Mouse (Mus musculus) hindbrain, embryonic 11.5 days (tissue): ENCODE data around the gene Dbx1. TPM values are rescaled to one million over a fixed set of nuclear protein-coding genes. Genes with fewer than 3 reads are reported as not detected.
A peak's percentile ranks its signal among the peaks of the same experiment; 100 is the strongest.

Experiments used
- ATAC-seq: fragments of 200-750 bp; cut with Nextera tagmentation; 2 replicates; pipeline ENCODE4 v1.8.0; 2017; ENCODE audit warnings: mild to moderate bottlenecking, moderate TSS enrichment, moderate library complexity; ENCODE audit not compliant: low FRiP score
- DNase-seq: peaks from one replicate; pipeline ENCODE4 v3.0.0-alpha.2; 2015; ENCODE audit warnings: low spot score
- H3K27ac ChIP-seq: fragments of 300-500 bp; sonication (generic); 2 replicates; pipeline ENCODE4 v1.5.1; 2014; ENCODE audit warnings: mild to moderate bottlenecking, low read depth, low read length
- H3K27me3 ChIP-seq: fragments of 300-500 bp; sonication (generic); 2 replicates; pipeline ENCODE4 v1.6.1; 2014; ENCODE audit warnings: mild to moderate bottlenecking, low read length, moderate library complexity, mixed read lengths; ENCODE audit not compliant: control insufficient read depth, insufficient read depth
- H3K36me3 ChIP-seq: fragments of 300-500 bp; sonication (generic); 2 replicates; pipeline ENCODE4 v1.6.1; 2014; ENCODE audit warnings: mild to moderate bottlenecking, low read length, moderate library complexity, mixed read lengths; ENCODE audit not compliant: control insufficient read depth, insufficient read depth
- H3K4me1 ChIP-seq: fragments of 300-500 bp; sonication (generic); replicated peaks from 2 replicates; pipeline ENCODE4 v1.6.1; 2014; ENCODE audit warnings: low read length, mixed read lengths; ENCODE audit not compliant: control insufficient read depth, insufficient read depth
- H3K4me2 ChIP-seq: fragments of 300-500 bp; sonication (generic); replicated peaks from 2 replicates; pipeline ENCODE4 v1.6.1; 2014; ENCODE audit warnings: mild to moderate bottlenecking, low read depth, low read length
- H3K4me3 ChIP-seq: fragments of 300-500 bp; sonication (generic); 2 replicates; pipeline ENCODE4 v1.5.1; 2014; ENCODE audit warnings: low read depth, low read length
- H3K9ac ChIP-seq: fragments of 300-500 bp; sonication (generic); 2 replicates; pipeline ENCODE4 v1.6.1; 2014; ENCODE audit warnings: low read depth, low read length
- H3K9me3 ChIP-seq: fragments of 300-500 bp; sonication (generic); 2 replicates; pipeline ENCODE4 v1.6.1; 2016; ENCODE audit warnings: low read length; ENCODE audit not compliant: control insufficient read depth
- WGBS: fragments of 180-500 bp; shearing (Covaris S2); extraction: QIAGEN DNeasy Blood & Tissue Kit; methylation state at CpG from one replicate; pipeline ENCODE4 v1.1.7; 2014; 5-methylcytosine and 5-hydroxymethylcytosine counted together
- polyA plus RNA-seq: library from polyadenylated mRNA; unstranded; fragments of >200 nt; fragmentation: Nextera tagmentation; extraction: Ambion mirVana; gene quantifications from 2 replicates; pipeline ENCODE4 v1.2.1, GENCODE M21; 2014

Dbx1 gene
- polyA plus RNA-seq: 35.7 and 39.4 TPM in 2 replicates

DNA sequence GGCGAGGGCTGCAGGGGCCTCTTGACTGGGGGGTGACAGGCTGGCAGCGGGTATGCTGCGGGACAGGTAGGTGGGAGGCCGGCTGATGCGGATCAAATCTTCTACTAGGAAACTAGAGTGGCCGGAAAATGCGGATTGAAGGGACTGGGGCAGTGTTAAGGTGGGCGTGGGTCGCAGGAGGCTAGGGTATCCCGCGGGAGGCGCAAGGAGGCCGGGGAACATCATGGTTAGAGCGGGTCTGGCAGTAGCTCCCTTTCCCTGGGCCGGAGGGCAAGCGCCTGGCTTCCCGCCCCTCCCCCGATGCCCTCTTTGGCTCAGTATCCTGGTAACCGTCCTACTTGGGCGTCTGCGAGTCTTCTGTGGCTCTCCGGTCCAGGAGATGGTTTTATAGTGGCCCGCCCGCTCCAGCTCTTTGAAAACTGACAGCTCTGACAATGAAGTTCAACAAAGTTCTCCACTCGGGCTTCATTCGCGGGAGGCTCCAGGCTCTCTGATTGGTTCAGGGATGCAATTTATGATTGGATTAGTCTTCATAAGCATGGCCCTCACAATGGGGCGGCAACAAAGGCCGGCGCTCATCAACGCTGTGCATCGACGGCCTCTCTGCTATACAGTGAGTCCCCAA is at the start of gene Dbx1:
Gene Dbx1 (minus strand): TSS at position 359 of the 625 bp plus-strand sequence.
- peak within 1 kb of the TSS; percentile 19 for H3K4me3 ChIP-seq
- H3K36me3 ChIP-seq: no peaks in the 10 kb centered on the region
- peaks cover 92% of the 10 kb centered on the region for H3K27me3 ChIP-seq
- no peak within 1 kb of the TSS; the same call in 1 of the 2 replicates for H3K4me2 ChIP-seq
- no peaks in the 10 kb centered on the region; the same call in 1 of the 2 replicates for H3K4me1 ChIP-seq
- H3K9ac ChIP-seq: peak within 1 kb of the TSS; percentile 31; the same call in 1 of the 2 replicates
- H3K9me3 ChIP-seq: no peaks in the 10 kb centered on the region
- peak; percentile 57 for ATAC-seq
- WGBS: under 1% methylated on average over 33 of the region's 33 CpGs
- peak; percentile 71 for DNase-seq
- H3K27ac ChIP-seq: peak within 1 kb of the TSS; percentile 39; the same call in 1 of the 2 replicates

DNA sequence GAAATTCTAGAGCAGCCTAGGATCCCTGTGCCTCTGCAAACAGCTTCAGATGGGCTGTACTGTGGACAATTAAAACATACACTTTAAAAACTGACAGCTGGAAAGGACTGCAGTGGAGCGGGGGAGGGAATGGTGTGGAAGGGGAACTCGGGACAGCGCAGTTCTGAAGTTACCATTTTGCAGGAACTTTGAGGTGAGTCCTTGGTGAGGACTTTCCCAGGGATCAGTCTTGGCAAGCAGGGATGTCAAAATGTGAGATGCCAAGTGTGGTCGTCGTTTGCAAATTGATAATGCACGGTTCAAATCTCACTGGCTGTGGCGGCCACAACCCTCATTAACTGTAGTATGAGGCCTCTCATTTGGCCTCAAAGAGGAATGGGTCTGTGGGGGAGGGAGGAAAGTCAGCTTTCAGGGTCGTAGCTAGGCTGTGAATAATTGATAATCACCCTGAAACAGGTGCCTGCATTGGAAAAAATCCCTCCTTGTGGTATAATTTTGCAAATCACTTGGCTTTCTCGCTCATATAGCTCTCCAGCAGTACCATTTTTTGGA is 42.3 kb upstream of the Dbx1 start:
- no peak overlapping the region for H3K4me2 ChIP-seq
- ATAC-seq: no peak
- no peaks in the 10 kb centered on the region for H3K4me1 ChIP-seq
- no peaks in the 10 kb centered on the region for H3K9me3 ChIP-seq
- WGBS: 9% methylated on average over 9 of the region's 9 CpGs
- H3K4me3 ChIP-seq: no peak overlapping the region
- no peak overlapping the region for H3K27ac ChIP-seq
- H3K36me3 ChIP-seq: no peaks in the 10 kb centered on the region
- no peak overlapping the region for H3K9ac ChIP-seq
- no peak for DNase-seq
- peaks cover 87% of the 10 kb centered on the region for H3K27me3 ChIP-seq

DNA sequence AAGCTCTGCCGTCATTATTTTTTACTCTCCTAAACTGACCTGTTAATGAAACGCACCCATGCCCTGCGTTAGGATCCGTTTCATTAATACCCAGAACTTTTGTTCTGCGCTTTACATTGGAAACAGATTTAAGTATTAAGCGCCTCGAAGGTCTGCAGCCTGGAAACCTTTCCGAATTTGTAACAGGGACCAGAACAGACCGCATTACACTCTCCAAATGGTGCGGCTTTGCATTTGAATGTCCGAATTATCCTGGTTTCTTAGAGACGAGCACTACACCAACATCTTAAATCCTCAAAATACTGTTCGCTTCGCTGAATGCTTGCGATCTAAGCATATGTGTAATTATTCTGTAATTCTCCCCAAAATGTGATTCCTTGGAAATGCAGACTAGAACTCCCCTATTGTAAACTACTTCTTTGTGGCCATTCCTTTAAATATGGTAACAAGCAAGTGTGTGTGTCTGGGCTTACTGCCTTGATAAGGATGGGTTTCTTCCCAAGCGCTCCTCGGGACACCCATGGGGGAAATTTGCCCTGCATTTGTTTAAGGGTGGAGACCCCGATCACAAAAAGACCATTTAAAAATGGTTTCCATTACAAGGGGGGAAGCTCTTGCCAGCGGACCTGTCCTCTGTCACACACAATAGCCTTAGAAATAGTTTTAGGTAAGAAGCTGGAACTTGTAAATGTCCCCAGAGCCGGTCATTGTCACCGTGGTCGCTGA is 41.6 kb upstream of the Dbx1 start:
- no peaks in the 10 kb centered on the region for H3K9me3 ChIP-seq
- DNase-seq: peak; percentile 57
- H3K4me2 ChIP-seq: no peak overlapping the region
- no peak overlapping the region for H3K27ac ChIP-seq
- WGBS: 1% methylated on average over 22 of the region's 22 CpGs
- no peak for ATAC-seq
- no peak overlapping the region for H3K9ac ChIP-seq
- H3K27me3 ChIP-seq: peaks cover 85% of the 10 kb centered on the region
- H3K4me1 ChIP-seq: no peaks in the 10 kb centered on the region
- H3K36me3 ChIP-seq: no peaks in the 10 kb centered on the region
- no peak overlapping the region for H3K4me3 ChIP-seq

DNA sequence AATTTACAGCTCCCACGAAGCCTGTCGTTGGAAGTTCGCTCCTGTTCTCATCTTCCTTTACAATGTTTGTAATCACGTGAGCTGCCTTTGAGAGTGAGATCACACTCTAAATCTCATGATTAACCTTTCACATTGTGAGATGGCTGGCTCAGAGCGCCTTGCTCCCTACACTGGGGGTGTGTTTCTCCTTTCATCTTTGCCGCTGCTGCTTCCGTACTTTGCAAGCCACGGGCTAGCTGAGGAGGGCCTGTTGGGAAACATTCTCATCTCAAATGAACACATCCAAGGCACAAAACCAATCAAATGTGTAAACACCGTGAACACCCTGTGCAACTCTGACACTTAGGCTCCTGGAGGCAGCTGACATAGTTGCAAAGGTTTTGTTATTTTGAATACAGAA is 40.5 kb upstream of the Dbx1 start:
- H3K9ac ChIP-seq: no peak overlapping the region
- no peak overlapping the region for H3K4me3 ChIP-seq
- under 1% methylated on average over 9 of the region's 9 CpGs for WGBS
- no peak overlapping the region for H3K4me2 ChIP-seq
- DNase-seq: peak; percentile 60
- H3K9me3 ChIP-seq: no peaks in the 10 kb centered on the region
- H3K27me3 ChIP-seq: peaks cover 80% of the 10 kb centered on the region
- H3K36me3 ChIP-seq: no peaks in the 10 kb centered on the region
- no peak overlapping the region for H3K27ac ChIP-seq
- no peak for ATAC-seq
- no peaks in the 10 kb centered on the region for H3K4me1 ChIP-seq

DNA sequence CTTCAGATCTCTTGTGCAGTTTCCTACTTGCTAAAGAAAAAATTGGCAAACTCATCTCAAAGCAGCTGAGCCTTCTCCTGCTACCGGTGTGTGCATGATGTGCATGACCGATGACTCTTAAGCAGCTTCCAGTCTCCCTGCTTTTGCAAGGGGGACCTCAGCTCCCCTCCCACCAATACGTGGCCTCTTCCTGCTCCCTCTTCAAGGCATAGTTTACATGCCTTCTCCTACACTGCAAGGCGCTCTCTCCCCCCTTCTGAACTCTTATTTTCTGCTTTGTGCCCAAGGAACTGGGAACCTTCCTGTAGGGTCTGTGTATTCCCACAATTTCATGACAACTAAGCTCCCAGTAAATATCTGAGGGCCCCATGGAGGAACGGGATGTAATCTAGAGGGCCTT is 40.0 kb upstream of the Dbx1 start:
- H3K4me2 ChIP-seq: no peak overlapping the region
- H3K27me3 ChIP-seq: peaks cover 76% of the 10 kb centered on the region

DNA sequence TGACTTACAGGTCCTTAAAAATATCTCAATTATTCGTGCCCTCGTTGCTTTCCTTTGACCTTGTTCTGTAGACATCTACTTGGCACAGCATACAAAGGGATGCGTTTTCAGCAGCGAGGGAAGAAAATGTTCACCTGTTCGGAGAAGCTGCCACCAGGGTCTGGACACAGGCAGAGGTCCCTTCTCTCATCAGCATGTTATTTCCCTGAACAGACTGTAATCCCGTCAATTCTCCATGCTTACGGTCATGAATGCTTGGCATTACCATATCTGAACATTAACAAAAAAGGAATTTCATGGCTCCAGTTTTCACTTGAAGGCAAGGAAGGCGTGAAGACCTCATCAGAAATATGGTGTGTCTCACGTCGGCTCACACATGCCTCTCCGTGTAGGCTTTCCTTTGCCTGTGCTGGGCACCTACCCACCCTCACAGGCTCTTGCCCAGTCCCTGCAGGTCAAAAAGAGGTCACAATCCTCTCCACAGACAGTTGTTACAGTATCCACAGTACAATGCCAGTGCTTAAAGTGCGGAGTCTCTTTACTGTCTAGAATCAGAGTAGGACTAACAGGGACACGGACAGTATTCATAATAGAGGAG is 31.7 kb upstream of the Dbx1 start:
- ATAC-seq: no peak
- DNase-seq: no peak
- peaks cover 65% of the 10 kb centered on the region for H3K27me3 ChIP-seq
- no peak overlapping the region for H3K4me2 ChIP-seq
- no peaks in the 10 kb centered on the region for H3K9me3 ChIP-seq
- H3K4me1 ChIP-seq: no peaks in the 10 kb centered on the region
- H3K4me3 ChIP-seq: no peak overlapping the region
- H3K9ac ChIP-seq: no peak overlapping the region
- H3K27ac ChIP-seq: no peak overlapping the region
- no peaks in the 10 kb centered on the region for H3K36me3 ChIP-seq
- 75% methylated on average over 13 of the region's 13 CpGs for WGBS

More for the DNA sequence above, 40.0 kb upstream of the Dbx1 start:
- Histone ChIP-seq H3K27ac (no peak overlapping the region), H3K9me3 (no peaks in the 10 kb centered on the region), H3K9ac (no peak overlapping the region), H3K4me1 (no peaks in the 10 kb centered on the region), H3K4me3 (no peak overlapping the region), H3K36me3 (no peaks in the 10 kb centered on the region)
- ATAC-seq (no peak), DNase-seq (no peak)
- WGBS: 14% methylated on average over 5 of the region's 5 CpGs

DNA sequence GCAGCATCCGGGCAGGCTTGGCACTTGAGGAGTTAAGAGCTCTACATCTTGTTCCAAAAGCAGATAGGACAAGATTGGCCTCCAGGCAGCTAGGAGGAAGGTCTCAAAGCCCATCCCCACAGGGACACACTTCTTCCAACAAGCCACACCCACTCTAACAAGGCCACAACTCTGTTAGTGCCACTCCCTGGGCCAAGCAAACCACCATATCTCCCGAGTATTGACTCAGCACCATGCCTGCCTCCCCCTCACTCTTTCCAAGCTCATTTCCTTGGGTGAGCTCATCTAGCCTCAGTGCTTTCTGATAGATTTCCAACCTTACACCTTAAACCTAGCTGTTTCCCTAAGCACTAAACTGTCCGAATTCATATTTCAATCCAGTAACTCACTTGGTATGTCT is 26.9 kb upstream of the Dbx1 start:
- Histone ChIP-seq H3K9ac (no peak overlapping the region), H3K4me2 (no peak overlapping the region), H3K27me3 (peaks cover 70% of the 10 kb centered on the region), H3K4me3 (no peak overlapping the region), H3K4me1 (no peaks in the 10 kb centered on the region), H3K27ac (no peak overlapping the region), H3K9me3 (no peaks in the 10 kb centered on the region), H3K36me3 (no peaks in the 10 kb centered on the region)
- WGBS: 88% methylated on average over 3 of the region's 3 CpGs
- DNase-seq (no peak), ATAC-seq (no peak)

DNA sequence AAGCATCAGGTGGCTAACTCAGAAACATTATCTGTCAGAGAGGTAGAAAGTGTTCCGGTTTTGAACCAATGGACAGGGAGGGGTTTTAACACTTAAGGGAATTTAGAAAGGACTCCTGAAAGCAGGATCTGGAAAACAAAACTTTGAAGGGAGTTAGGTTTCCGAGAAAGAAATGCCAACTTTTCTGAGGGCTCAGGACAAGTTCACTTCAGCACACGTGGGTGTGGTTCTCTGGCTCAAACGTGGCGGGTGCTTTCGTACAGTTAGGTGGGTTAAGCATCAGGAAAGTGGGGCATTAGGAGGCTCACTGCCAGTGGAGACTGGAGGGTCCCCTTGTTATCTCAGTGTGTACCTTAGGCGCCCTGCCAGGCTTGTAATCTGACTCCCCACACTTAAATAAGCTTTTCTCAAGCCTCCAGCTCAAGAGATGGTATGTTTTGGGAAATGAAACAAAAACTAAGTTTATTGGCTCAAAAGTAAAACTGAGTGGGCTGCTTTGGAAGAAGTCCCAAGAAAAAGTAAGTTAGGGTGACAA is 25.9 kb upstream of the Dbx1 start:
- Histone ChIP-seq H3K9me3 (no peaks in the 10 kb centered on the region), H3K27ac (no peak overlapping the region), H3K4me1 (no peaks in the 10 kb centered on the region), H3K4me3 (no peak overlapping the region), H3K27me3 (peaks cover 70% of the 10 kb centered on the region), H3K36me3 (no peaks in the 10 kb centered on the region), H3K4me2 (no peak overlapping the region), H3K9ac (no peak overlapping the region)
- ATAC-seq (no peak), DNase-seq (no peak)
- 13% methylated on average over 7 of the region's 7 CpGs for WGBS
